Mouse (Mus musculus): ENCODE results near the gene Gm973.

Gene Gm973

GRCm38 (mm10) chr1:59492432-59492831 lies 23.6 kb upstream of the Gm973 start:
- no peak for DNase-seq (ENCODE audit: low read depth)

GRCm38 (mm10) chr1:59495970-59496369 lies 20.1 kb upstream of the Gm973 start:
- no peak for DNase-seq (ENCODE audit: low read depth)

GRCm38 (mm10) chr1:59497741-59498613 lies 18.1 kb upstream of the Gm973 start:
- no peak for DNase-seq (ENCODE audit: low read depth)

- no peak for DNase-seq (ENCODE audit: low read depth)
Measured at GRCm38 (mm10) chr1:59499327-59499726, 16.7 kb upstream of the Gm973 start.

- DNase-seq (ENCODE audit: low read depth): no peak
Measured at GRCm38 (mm10) chr1:59502355-59502754, 13.7 kb upstream of the Gm973 start.

- no peak for DNase-seq (ENCODE audit: low read depth)
Measured at GRCm38 (mm10) chr1:59503659-59504301, 12.3 kb upstream of the Gm973 start.

- no peak for DNase-seq (ENCODE audit: low read depth)
Measured at GRCm38 (mm10) chr1:59504302-59504700, 11.8 kb upstream of the Gm973 start.

- no peak for DNase-seq (ENCODE audit: low read depth)
Measured at GRCm38 (mm10) chr1:59508463-59509139, 7.5 kb upstream of the Gm973 start.

- no peak for DNase-seq (ENCODE audit: low read depth)
Measured at GRCm38 (mm10) chr1:59511566-59512270, 4.3 kb upstream of the Gm973 start.

GRCm38 (mm10) chr1:59520226-59520837 lies 4.3 kb downstream of the Gm973 start:
- DNase-seq (ENCODE audit: low read depth): no peak

GRCm38 (mm10) chr1:59522456-59522855 lies 6.4 kb downstream of the Gm973 start:
- no peak for DNase-seq (ENCODE audit: low read depth)

GRCm38 (mm10) chr1:59523378-59523958 lies 7.4 kb downstream of the Gm973 start:
- DNase-seq (ENCODE audit: low read depth): peak; percentile 20

- DNase-seq (ENCODE audit: low read depth): no peak
Measured at GRCm38 (mm10) chr1:59524071-59524470, 8.0 kb downstream of the Gm973 start.

- no peak for DNase-seq (ENCODE audit: low read depth)
Measured at GRCm38 (mm10) chr1:59524759-59525158, 8.7 kb downstream of the Gm973 start.

GRCm38 (mm10) chr1:59527219-59527618 lies 11.2 kb downstream of the Gm973 start:
- no peak for DNase-seq (ENCODE audit: low read depth)

- no peak for DNase-seq (ENCODE audit: low read depth)
Measured at GRCm38 (mm10) chr1:59534976-59535810, 19.1 kb downstream of the Gm973 start.

- DNase-seq (ENCODE audit: low read depth): no peak
Measured at GRCm38 (mm10) chr1:59538381-59538780, 22.3 kb downstream of the Gm973 start.

- DNase-seq (ENCODE audit: low read depth): no peak
Measured at GRCm38 (mm10) chr1:59540537-59541148, 24.6 kb downstream of the Gm973 start.

- no peak for DNase-seq (ENCODE audit: low read depth)
Measured at GRCm38 (mm10) chr1:59541271-59542020, 25.4 kb downstream of the Gm973 start.
